Mouse (Mus musculus): ENCODE data around the gene Nr2f1.

DNA sequence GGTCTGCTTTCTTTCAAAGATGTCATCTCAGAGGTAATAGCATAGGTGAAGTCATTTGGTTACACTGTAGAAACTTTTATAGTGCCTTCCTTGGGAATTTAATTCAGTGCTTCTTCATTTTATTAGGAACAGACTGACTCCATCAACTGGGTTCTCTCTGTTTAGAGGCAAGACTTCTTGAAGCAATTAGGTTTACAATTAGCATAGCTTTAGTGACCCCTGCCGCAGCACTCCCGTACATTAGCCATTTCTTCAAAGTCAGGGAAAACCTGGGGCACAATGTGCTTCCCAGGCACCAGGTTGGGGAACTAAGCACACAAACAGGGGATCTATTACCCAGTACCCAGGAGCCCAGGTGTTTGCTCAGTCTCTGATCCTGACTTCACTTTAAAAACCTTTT lies 13.6 kb upstream of the Nr2f1 start:
- TF ChIP-seq POLR2A (IDR thresholded peaks at IDR 0.05; ENCODE audit: borderline replicate concordance, insufficient read depth, low read length) (no peak), CTCF (IDR thresholded peaks at IDR 0.05; ENCODE audit: borderline replicate concordance, insufficient read depth, low read depth, low read length) (no peak)

Measured in cerebellum, adult 2 months (tissue).